In genomic region chr14:20479291-20480194, GRCm38 (mm10) we compare ENCODE assay signal across 8 mouse cellular contexts. TPM values are rescaled to one million over a fixed set of nuclear protein-coding genes. Genes with fewer than 3 reads are reported as not detected.
DNase-seq lines count a peak whose midpoint lies in the region; ATAC-seq lines count a peak whose summit lies in the region.

TSS of gene Anxa7 (minus strand) at chr14:20480133.

- intact Hi-C loops in left cerebral cortex, postnatal 10 days (cut with DNase I): no loop called here

- DNase-seq in adipocyte (ENCODE audit: low spot score): peak; percentile 56
- peak; percentile 85 for DNase-seq in embryo, embryonic 10 days (ENCODE audit: low spot score)
- DNase-seq in gastrocnemius, postnatal 10 days: peak; percentile 56
- DNase-seq in left cerebral cortex, postnatal 10 days (ENCODE audit: extremely low spot score in 1 of 2, low spot score in 2 of 2): peak; percentile 44 to 85
- peak; percentile 70 to 72 for DNase-seq in right cerebral cortex, postnatal 36 days (ENCODE audit: low spot score in 2 of 2)
- peak; percentile 91 for DNase-seq in yolk sac, embryonic 10.5 days (ENCODE audit: low spot score)

- ATAC-seq in inflammation-experienced regulatory T-cells, adult 6 months: peak; percentile 83
- peak; percentile 86 for ATAC-seq in megakaryocyte-erythroid progenitor cell, adult 5-6 weeks (replicated peaks; ENCODE audit: low FRiP score, low TSS enrichment, poor library complexity, severe bottlenecking)

RNA-seq across cellular contexts. Expression of gene Anxa7, which starts in this region (rescaled TPM):
- total RNA-seq in gastrocnemius, postnatal 10 days (2021): 10 to 100 TPM; 29.0 to 39.0 TPM
- 10 to 100 TPM; 63.4 to 98.4 (median 72.4) TPM for polyA plus RNA-seq in inflammation-experienced regulatory T-cells, adult 6 months (2017; shearing (Covaris generic))
- 10 to 100 TPM; 50.6 to 52.6 TPM for total RNA-seq in left cerebral cortex, postnatal 10 days (2021)
- total RNA-seq in megakaryocyte-erythroid progenitor cell, adult 5-6 weeks (2014; fragmentation: Nextera tagmentation): 89.1 and 89.2 TPM in 2 replicates
- total RNA-seq in megakaryocyte-erythroid progenitor cell, adult 5-6 weeks (2017): 72.3 and 79.6 TPM in 2 replicates

Comparison
In these comparisons a context has a peak if more than half of its experiments do, and no peak if none do; other contexts are left out.
1. Peak in every context shown above with its lines: DNase-seq and ATAC-seq.